Mouse (Mus musculus): ENCODE measurements around the gene Gramd1b. TPM values are rescaled to one million over a fixed set of nuclear protein-coding genes. Genes with fewer than 3 reads are reported as not detected.
A peak's percentile ranks its signal among the peaks of the same experiment; 100 is the strongest.

Gene Gramd1b
- polyA plus RNA-seq, 1 experiment from 2014 or later, result 13.5 TPM

- WGBS, result 95% methylated on average over 2 of the region's 2 CpGs
- Histone ChIP-seq H3K4me3 (no peak overlapping the region), H3K36me3 (no peaks in the 10 kb centered on the region), H3K27me3 (0 out of 2 replicates have a peak, but pooled peaks cover 3% of the 10 kb centered on the region), H3K4me1 (replicated peaks) (no peaks in the 10 kb centered on the region), H3K27ac (no peak overlapping the region), H3K9ac (no peak overlapping the region), H3K9me3 (no peaks in the 10 kb centered on the region), H3K4me2 (no peak overlapping the region)
- ATAC-seq (ENCODE audit: low FRiP score), result no peak
Observed at GRCm38 (mm10) chr9:40427663-40428062, 103.5 kb downstream of the Gramd1b start.

GRCm38 (mm10) chr9:40426282-40426964, 104.8 kb downstream of the Gramd1b start:
- H3K36me3 ChIP-seq, result no peaks in the 10 kb centered on the region
- H3K4me2 ChIP-seq, result no peak overlapping the region
- no peaks in the 10 kb centered on the region for H3K9me3 ChIP-seq
- no peak for ATAC-seq (ENCODE audit: low FRiP score)
- no peak overlapping the region for H3K27ac ChIP-seq
- no peaks in the 10 kb centered on the region for H3K4me1 ChIP-seq (replicated peaks)
- 0 out of 2 replicates have a peak, but pooled peaks cover 3% of the 10 kb centered on the region for H3K27me3 ChIP-seq
- WGBS, result 88% methylated on average over 9 of the region's 9 CpGs
- H3K4me3 ChIP-seq, result no peak overlapping the region
- no peak overlapping the region for H3K9ac ChIP-seq

DNA sequence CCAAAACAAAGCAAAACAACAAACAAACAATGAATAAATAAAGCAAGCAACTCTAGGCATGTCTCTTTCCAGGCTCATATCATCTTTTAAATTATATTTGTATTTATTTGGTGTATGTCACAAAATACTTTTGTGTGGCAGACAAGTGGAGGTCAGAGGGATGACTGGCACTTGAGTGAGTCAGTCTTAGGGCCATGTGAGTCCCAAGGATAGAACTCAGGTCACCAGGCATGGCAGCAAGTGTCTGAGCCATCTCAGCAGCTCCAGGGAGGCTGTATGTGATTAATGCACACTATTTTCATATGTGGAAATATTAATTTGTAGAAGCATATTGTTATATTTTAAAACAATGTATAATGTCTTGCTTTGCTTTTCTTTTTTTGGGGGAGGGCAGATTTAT, 106.3 kb downstream of the Gramd1b start:
- no peak for ATAC-seq (ENCODE audit: low FRiP score)
- Histone ChIP-seq H3K9me3 (no peaks in the 10 kb centered on the region), H3K4me1 (replicated peaks) (no peaks in the 10 kb centered on the region), H3K27me3 (no peaks in the 10 kb centered on the region), H3K9ac (no peak overlapping the region), H3K36me3 (no peaks in the 10 kb centered on the region), H3K4me2 (no peak overlapping the region), H3K27ac (no peak overlapping the region), H3K4me3 (no peak overlapping the region)

DNA sequence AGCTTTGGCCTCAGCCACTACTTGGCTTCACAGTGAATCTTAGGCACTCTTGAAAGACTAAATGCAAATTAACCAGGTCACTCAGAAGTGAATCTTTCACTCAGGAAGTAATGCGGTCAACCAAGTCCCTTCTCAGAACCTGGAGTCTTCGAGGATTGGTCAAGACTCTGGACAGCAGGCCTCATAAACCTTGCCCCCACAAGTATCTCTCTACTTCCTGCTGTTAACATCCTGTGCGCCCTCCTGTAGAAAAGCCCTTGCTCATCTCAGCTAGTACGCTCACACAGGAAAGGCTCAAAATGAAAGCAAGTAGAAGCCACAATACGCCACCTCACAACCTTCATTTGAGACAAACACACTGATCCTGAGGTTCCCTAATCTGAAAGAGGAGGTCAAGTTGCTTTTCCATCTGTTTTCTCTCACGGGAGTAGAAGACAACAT, 107.7 kb downstream of the Gramd1b start:
- H3K4me3 ChIP-seq, result no peak overlapping the region
- no peaks in the 10 kb centered on the region for H3K27me3 ChIP-seq
- no peak for ATAC-seq (ENCODE audit: low FRiP score)
- 87% methylated on average over 6 of the region's 6 CpGs for WGBS
- H3K9ac ChIP-seq, result no peak overlapping the region
- H3K27ac ChIP-seq, result no peak overlapping the region
- H3K9me3 ChIP-seq, result no peaks in the 10 kb centered on the region
- no peaks in the 10 kb centered on the region for H3K36me3 ChIP-seq
- no peaks in the 10 kb centered on the region for H3K4me1 ChIP-seq (replicated peaks)
- no peak overlapping the region for H3K4me2 ChIP-seq

DNA sequence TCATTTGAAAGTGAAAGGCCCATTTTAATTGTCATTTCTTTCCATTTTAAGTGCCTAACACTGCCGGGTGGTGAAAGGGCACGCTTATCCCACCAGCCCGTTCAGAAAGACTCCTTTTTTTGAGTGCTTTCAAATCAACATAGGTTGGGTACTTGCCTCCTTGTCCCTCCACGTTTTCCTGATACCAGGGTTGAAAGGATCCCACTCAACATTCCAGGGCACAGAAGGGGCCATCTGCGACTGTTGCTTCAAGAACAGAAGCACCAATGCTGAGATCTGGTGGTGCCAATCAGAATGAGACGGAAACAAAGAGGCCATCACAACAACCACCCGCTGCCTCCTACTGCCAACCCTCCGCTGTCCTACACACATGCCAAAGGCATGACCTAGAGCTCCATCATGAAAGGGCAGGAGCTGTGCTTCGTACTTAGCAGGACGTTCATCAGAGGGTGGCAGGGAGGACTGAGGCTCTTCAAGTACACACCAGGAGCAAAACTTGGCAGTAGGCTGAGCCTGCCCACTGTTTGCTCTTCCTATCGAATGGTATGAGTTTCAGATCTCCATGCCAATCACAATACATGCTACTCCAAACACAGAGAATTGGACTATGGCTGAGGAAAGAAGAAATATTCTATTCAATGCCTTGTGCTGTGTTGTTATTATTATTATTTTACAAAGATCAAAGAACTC, 108.7 kb downstream of the Gramd1b start:
- WGBS, result 89% methylated on average over 11 of the region's 11 CpGs
- Histone ChIP-seq H3K9ac (no peak overlapping the region), H3K9me3 (no peaks in the 10 kb centered on the region), H3K4me3 (no peak overlapping the region), H3K4me2 (no peak overlapping the region), H3K27ac (no peak overlapping the region), H3K36me3 (no peaks in the 10 kb centered on the region), H3K4me1 (replicated peaks) (no peaks in the 10 kb centered on the region), H3K27me3 (no peaks in the 10 kb centered on the region)
- ATAC-seq (ENCODE audit: low FRiP score), result no peak

DNA sequence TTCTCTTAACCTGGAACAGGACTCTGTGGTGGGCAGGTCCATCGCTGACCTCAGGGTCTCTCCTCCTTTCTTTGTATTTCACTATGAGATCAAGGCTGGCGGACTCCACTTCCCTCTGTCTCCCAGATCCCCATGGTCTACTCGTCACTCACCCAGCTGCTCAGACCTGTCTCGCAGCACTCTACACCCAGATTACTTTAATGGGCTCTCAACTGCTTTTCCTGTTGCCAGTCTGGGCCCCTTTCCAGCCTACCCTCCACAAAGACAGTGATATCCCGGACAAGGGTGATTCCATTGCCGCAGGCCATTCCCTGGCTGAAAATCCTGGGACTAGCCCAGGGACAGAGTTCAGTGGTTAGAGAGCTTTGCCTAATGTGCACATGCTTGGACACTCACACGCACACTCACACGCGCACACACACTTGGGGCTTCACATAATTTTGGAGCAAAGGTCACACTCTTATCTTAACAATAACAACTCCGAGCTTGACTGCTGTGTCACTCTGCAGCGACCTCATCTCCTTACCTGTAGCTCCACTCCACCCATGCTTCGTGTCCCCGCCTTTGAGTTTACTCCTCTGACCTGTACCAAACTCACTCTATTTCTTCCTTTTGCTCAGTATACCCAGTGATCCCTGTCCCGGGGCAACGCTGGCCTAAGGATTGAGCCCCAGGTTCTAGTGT, 110.4 kb downstream of the Gramd1b start:
- Histone ChIP-seq H3K9ac (no peak overlapping the region), H3K4me2 (no peak overlapping the region), H3K4me3 (no peak overlapping the region), H3K36me3 (no peaks in the 10 kb centered on the region), H3K4me1 (replicated peaks) (no peaks in the 10 kb centered on the region), H3K9me3 (no peaks in the 10 kb centered on the region), H3K27me3 (no peaks in the 10 kb centered on the region), H3K27ac (no peak overlapping the region)
- no peak for ATAC-seq (ENCODE audit: low FRiP score)
- 90% methylated on average over 15 of the region's 15 CpGs for WGBS

- no peaks in the 10 kb centered on the region for H3K36me3 ChIP-seq
- H3K4me2 ChIP-seq, result no peak overlapping the region
- H3K9me3 ChIP-seq, result no peaks in the 10 kb centered on the region
- no peak overlapping the region for H3K27ac ChIP-seq
- peaks cover 3% of the 10 kb centered on the region; the same call in 1 of the 2 replicates for H3K4me1 ChIP-seq (replicated peaks)
- no peaks in the 10 kb centered on the region for H3K27me3 ChIP-seq
- 92% methylated on average over 5 of the region's 5 CpGs for WGBS
- no peak overlapping the region for H3K4me3 ChIP-seq
- no peak overlapping the region for H3K9ac ChIP-seq
- no peak for ATAC-seq (ENCODE audit: low FRiP score)
Observed at GRCm38 (mm10) chr9:40418803-40419202, 112.4 kb downstream of the Gramd1b start.

DNA sequence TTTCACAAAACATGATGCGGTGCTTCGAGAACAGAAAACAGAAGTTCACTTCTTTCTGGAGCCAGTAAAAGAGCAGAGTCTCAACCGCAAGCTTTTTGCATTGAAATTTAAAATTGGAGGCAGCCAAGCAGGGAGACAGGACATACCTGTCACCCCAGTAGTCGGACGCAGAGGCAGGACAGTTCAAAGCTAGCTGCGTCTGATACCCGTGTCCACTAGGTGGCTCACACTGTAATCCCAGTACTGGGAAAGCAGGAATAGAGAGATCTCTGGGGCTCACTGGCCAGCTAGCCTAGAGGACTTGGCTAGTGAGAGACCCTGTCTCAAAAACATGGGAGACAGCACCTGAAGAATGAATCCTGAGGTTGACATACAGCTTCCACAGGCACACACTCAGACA, 115.0 kb downstream of the Gramd1b start:
- H3K36me3 ChIP-seq, result no peaks in the 10 kb centered on the region
- no peak overlapping the region for H3K27ac ChIP-seq
- ATAC-seq (ENCODE audit: low FRiP score), result no peak
- WGBS, result 85% methylated on average over 7 of the region's 7 CpGs
- no peaks in the 10 kb centered on the region for H3K9me3 ChIP-seq
- peaks cover 3% of the 10 kb centered on the region; the same call in 1 of the 2 replicates for H3K4me1 ChIP-seq (replicated peaks)
- no peak overlapping the region for H3K4me2 ChIP-seq
- H3K4me3 ChIP-seq, result no peak overlapping the region
- H3K27me3 ChIP-seq, result no peaks in the 10 kb centered on the region
- no peak overlapping the region for H3K9ac ChIP-seq

GRCm38 (mm10) chr9:40414904-40415766, 116.0 kb downstream of the Gramd1b start:
- Histone ChIP-seq H3K36me3 (no peaks in the 10 kb centered on the region), H3K9me3 (no peaks in the 10 kb centered on the region), H3K4me2 (peak overlapping the region; percentile 92), H3K4me3 (peak overlapping the region; percentile 51), H3K4me1 (replicated peaks) (peaks cover 3% of the 10 kb centered on the region; the same call in 1 of the 2 replicates), H3K9ac (peak overlapping the region; percentile 83), H3K27me3 (no peaks in the 10 kb centered on the region), H3K27ac (peak overlapping the region; percentile 61)
- ATAC-seq (ENCODE audit: low FRiP score), result peak; percentile 52
- 38% methylated on average over 18 of the region's 18 CpGs for WGBS

DNA sequence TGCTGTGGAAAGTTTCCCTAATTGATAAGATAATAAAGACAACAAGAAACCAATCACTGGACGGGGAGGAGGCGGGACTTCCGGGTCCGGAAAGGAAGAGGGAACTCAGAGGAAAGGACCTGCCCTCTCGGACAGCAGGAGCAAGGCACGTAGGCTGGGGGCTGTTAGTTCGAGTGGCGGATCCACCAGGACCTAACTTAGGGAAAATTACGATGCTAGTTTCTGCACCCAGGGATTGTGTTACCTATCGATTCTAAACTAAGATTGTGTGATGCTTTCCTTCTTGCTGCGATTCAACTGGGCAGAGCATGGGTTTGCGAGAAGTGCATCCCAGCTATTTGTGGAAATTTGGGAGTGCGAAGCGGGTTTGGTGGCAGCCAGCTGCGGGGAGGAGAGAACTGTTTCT, 116.7 kb downstream of the Gramd1b start:
- Histone ChIP-seq H3K36me3 (no peaks in the 10 kb centered on the region), H3K4me1 (replicated peaks) (peaks cover 3% of the 10 kb centered on the region; the same call in 1 of the 2 replicates), H3K4me2 (peak overlapping the region; percentile 92), H3K4me3 (peak overlapping the region; percentile 51), H3K27me3 (no peaks in the 10 kb centered on the region), H3K27ac (peak overlapping the region; percentile 61), H3K9ac (peak overlapping the region; percentile 83), H3K9me3 (no peaks in the 10 kb centered on the region)
- peak; percentile 76 for ATAC-seq (ENCODE audit: low FRiP score)
- under 1% methylated on average over 15 of the region's 15 CpGs for WGBS

DNA sequence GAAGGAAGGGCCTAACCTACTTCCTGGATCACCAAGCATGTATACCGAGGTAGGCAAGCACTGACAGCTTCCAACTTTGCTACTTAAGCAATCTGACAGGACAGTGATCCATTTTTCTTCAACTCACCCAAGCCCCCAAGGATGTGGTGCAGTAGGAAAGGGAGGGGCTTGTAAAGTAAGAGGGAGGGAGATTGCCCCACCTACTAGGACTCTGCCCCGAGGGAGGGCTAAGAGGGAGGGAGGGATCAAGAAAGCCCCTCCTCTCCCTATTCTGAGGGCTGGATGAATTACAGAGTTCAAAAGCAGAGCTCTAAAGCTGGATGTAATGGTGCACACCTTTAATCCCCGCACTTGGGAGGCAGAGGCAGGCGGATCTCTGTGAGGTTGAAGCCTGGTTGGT, 117.6 kb downstream of the Gramd1b start:
- Histone ChIP-seq H3K27me3 (no peaks in the 10 kb centered on the region), H3K4me2 (no peak overlapping the region), H3K36me3 (no peaks in the 10 kb centered on the region), H3K4me1 (replicated peaks) (peaks cover 7% of the 10 kb centered on the region; the same call in 1 of the 2 replicates), H3K4me3 (no peak overlapping the region), H3K9ac (no peak overlapping the region), H3K9me3 (no peaks in the 10 kb centered on the region), H3K27ac (no peak overlapping the region)
- ATAC-seq (ENCODE audit: low FRiP score), result no peak
- WGBS, result 91% methylated on average over 4 of the region's 4 CpGs

GRCm38 (mm10) chr9:40412931-40413330, 118.3 kb downstream of the Gramd1b start:
- 97% methylated on average over 14 of the region's 14 CpGs for WGBS
- H3K9ac ChIP-seq, result no peak overlapping the region
- no peaks in the 10 kb centered on the region for H3K9me3 ChIP-seq
- H3K4me3 ChIP-seq, result no peak overlapping the region
- H3K27ac ChIP-seq, result no peak overlapping the region
- no peaks in the 10 kb centered on the region for H3K27me3 ChIP-seq
- no peak for ATAC-seq (ENCODE audit: low FRiP score)
- H3K36me3 ChIP-seq, result no peaks in the 10 kb centered on the region
- peaks cover 7% of the 10 kb centered on the region; the same call in 1 of the 2 replicates for H3K4me1 ChIP-seq (replicated peaks)
- no peak overlapping the region for H3K4me2 ChIP-seq

Measured in hindbrain, embryonic 13.5 days (tissue).